Mouse (Mus musculus): ENCODE measurements around the gene Cdc42se2. TPM values are rescaled to one million over a fixed set of nuclear protein-coding genes. Genes with fewer than 3 reads are reported as not detected.

The Cdc42se2 gene
- total RNA-seq, 2 experiments from 2014 or later: 180 to 182 TPM

GRCm38 (mm10) chr11:54769843-54770242, 17.6 kb downstream of the Cdc42se2 start:
- intact Hi-C loops (cut with DNase I): no loop called here
- no peak for DNase-seq (ENCODE audit: extremely low spot score in 1 of 2, low spot score in 2 of 2)

DNA sequence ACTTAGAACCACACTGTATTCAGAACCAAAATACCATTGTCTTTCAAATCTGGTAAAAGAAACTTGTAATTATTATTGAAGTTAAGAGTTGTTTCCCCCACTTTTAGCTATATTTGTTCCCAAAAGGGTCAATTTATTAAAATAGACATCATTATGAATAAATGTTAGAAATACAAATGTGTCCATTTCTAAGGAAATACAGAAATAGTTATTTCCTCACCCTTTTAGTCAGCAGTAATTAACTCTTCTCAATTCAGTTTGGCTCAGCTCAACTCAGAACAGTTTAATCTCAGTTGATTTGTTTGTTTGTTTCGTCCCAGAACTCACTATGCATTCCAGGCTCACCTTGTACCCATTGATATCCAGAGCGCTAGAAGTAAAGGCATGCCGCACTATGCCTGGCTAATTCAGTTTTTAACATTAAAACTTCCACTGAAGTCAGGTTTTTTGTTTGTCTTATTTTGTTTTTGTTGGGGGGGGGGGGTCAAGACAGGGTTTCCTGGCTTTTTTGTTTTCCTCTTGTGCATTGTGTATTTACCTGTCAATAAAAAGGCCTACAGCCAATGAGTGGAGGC, 19.3 kb downstream of the Cdc42se2 start:
- DNase-seq (ENCODE audit: extremely low spot score in 1 of 2, low spot score in 2 of 2): no peak
- intact Hi-C loops (cut with DNase I): no loop called here

DNA sequence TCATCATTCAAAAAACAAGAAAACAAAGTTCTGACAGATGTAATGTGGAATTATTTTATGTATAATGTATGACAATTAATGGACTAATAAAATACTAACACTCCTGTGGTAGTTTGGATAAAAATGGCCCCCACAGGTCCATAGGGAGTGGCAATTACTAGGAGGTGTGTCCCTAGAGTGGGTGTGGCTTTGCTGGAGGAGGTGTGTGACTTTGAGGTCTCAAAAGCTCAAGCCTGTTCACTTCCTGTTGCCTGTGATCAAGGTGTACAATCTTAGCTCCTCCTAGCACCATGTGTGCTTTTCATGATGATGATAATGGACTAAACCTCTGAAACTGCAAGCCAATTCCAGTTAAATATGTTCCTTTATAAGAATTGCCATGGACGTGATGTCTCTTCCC, 22.7 kb downstream of the Cdc42se2 start:
- no peak for DNase-seq (ENCODE audit: extremely low spot score in 1 of 2, low spot score in 2 of 2)
- intact Hi-C loops (cut with DNase I): no loop called here

- intact Hi-C loops (cut with DNase I): no loop called here
- no peak for DNase-seq (ENCODE audit: extremely low spot score in 1 of 2, low spot score in 2 of 2)
These were observed 23.4 kb downstream of the Cdc42se2 start for GRCm38 (mm10) chr11:54764026-54764425.

DNA sequence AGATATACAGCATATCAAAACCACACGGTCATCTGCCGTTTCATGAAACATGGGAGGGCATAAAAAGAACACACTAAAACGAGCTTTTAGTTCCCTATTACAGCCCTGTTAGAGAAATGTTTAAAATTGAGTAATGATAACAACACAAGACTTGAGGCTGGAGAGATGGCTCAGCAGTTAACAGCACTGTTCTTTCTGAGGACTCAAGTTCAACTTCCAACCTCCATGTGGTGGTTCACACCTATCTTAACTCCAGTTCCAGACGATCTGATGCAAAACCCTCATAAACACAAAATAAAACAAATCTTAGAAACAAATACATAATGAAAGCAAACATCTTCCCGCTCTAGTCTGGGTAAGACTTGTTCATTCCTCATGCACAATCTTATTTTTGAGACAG, 24.7 kb downstream of the Cdc42se2 start:
- no peak for DNase-seq (ENCODE audit: extremely low spot score in 1 of 2, low spot score in 2 of 2)
- intact Hi-C loops (cut with DNase I): no loop called here

GRCm38 (mm10) chr11:54757993-54758392, 29.5 kb downstream of the Cdc42se2 start:
- peak in 1 of 2 experiments; percentile 25 for DNase-seq (ENCODE audit: extremely low spot score in 1 of 2, low spot score in 2 of 2)
- intact Hi-C loops (cut with DNase I): no loop called here

GRCm38 (mm10) chr11:54755148-54755664, 32.3 kb downstream of the Cdc42se2 start:
- intact Hi-C loops (cut with DNase I): no loop called here
- no peak for DNase-seq (ENCODE audit: extremely low spot score in 1 of 2, low spot score in 2 of 2)

DNA sequence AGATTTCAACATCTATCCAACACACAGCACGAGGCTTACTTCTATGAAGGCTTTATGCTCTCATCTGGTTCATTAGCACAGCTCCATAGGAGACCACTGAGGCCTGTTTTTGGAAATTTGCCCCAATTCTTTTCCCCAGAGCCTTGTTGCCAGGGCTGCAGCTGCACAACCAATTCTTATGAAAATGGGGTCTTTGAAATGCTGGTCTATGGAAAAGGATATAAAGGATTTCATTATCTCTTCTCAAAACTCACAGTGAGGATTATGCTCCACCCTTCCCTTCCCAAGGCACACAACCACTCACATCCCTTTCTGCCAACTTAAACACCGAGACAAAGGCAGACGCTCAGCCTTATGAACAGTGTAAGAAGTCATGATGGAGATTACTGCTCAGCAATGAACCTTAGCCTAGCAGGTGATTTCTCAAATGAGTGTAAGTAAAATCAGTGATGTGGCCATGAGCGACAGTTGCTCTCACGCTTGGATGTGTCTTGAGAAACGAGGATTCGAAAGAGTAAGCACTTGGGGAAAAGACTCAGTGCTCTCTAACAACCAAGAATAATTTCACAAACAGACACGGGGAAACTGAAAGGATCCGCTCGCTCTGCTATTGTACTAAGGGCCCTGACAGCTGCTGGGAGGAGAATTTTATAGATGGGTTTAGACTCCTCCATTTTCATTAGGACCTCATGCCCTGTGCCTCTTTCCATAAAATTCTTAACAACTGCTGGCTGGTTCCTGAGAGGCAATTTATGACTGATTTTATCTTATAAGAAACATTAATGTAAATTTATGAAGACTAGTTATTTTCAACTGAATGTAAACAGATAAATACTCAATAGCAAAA, 33.0 kb downstream of the Cdc42se2 start:
- intact Hi-C loops (cut with DNase I): no loop called here
- peak in 1 of 2 experiments; percentile 51 for DNase-seq (ENCODE audit: extremely low spot score in 1 of 2, low spot score in 2 of 2)

GRCm38 (mm10) chr11:54751502-54751901, 36.0 kb downstream of the Cdc42se2 start:
- DNase-seq (ENCODE audit: extremely low spot score in 1 of 2, low spot score in 2 of 2): no peak
- intact Hi-C loops (cut with DNase I): no loop called here

DNA sequence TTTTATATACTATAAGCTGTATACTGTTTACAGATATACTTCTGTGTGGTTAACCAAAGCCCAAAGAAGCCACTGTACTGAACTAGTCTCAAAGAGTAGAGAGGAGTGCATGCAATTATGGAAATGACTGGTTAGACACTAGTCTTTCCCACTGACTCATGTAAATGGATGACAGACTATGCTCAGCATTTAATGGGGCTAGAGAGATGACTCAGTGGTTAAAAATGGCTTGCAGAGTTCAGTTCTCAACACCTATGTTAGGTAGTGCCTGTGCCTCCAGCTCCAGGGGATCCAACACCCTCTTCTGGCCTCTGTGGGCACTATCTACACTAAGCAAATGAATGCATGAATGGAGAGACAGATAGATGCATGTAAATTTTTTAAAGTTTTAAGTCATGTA, 38.6 kb downstream of the Cdc42se2 start:
- no peak for DNase-seq (ENCODE audit: extremely low spot score in 1 of 2, low spot score in 2 of 2)
- intact Hi-C loops (cut with DNase I): no loop called here

- intact Hi-C loops (cut with DNase I): no loop called here
These were observed 43.2 kb downstream of the Cdc42se2 start for GRCm38 (mm10) chr11:54744231-54744630.

DNA sequence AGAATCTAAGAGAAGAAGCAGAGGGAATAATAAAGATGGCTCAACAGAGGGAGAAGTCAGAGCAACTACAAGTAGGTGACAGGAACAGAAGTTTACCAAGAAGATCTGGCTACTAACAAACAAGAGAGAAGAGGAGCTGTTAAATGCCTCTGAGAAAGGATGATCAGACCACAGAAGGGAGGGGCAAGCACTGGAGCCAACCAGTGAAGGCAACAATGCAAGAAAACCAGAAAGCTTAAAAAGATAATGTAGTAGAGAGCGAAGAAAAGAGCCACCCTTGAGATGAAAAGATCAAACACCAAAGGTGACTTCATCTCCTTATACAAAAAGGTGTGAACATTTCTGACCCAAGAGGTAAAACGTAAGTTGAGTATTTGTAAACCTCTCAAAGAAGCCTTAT, 46.1 kb downstream of the Cdc42se2 start:
- intact Hi-C loops (cut with DNase I): no loop called here
- DNase-seq (ENCODE audit: extremely low spot score in 1 of 2, low spot score in 2 of 2): no peak

More at GRCm38 (mm10) chr11:54744231-54744630, 43.2 kb downstream of the Cdc42se2 start:
- DNase-seq (ENCODE audit: extremely low spot score in 1 of 2, low spot score in 2 of 2): no peak

GRCm38 (mm10) chr11:54739012-54739750, 48.3 kb downstream of the Cdc42se2 start:
- no peak for DNase-seq (ENCODE audit: extremely low spot score in 1 of 2, low spot score in 2 of 2)

GRCm38 (mm10) chr11:54736903-54737302, 50.6 kb downstream of the Cdc42se2 start:
- no peak for DNase-seq (ENCODE audit: extremely low spot score in 1 of 2, low spot score in 2 of 2)
- intact Hi-C loops (cut with DNase I): no loop called here

More at GRCm38 (mm10) chr11:54739012-54739750, 48.3 kb downstream of the Cdc42se2 start:
- intact Hi-C loops (cut with DNase I): no loop called here

- DNase-seq (ENCODE audit: extremely low spot score in 1 of 2, low spot score in 2 of 2): no peak
- intact Hi-C loops (cut with DNase I): no loop called here
These were observed 52.4 kb downstream of the Cdc42se2 start for GRCm38 (mm10) chr11:54735114-54735513.

DNA sequence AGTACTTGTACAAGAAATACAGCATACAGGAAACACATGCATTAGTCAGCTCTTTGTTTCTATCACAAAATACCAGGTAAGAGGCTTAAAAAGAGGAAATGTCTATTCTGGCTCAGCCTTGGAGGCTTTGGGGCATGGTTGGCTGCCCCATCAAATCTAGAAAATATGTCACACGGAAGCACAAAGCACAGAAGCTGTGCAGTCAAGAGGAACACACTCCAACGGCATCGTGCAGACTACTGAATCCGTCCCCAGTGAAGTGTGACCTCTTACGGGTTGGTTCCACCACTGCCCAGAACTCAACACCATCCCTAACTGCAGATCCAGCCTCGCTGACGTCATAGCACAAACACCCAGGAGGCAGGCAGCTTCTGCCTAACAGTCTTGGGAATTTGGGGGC, 53.9 kb downstream of the Cdc42se2 start:
- no peak for DNase-seq (ENCODE audit: extremely low spot score in 1 of 2, low spot score in 2 of 2)
- intact Hi-C loops (cut with DNase I): loop anchor here (5.0 kb wide), 1 partner anchor 54 kb away; the partner anchor contains the start of gene Cdc42se2

DNA sequence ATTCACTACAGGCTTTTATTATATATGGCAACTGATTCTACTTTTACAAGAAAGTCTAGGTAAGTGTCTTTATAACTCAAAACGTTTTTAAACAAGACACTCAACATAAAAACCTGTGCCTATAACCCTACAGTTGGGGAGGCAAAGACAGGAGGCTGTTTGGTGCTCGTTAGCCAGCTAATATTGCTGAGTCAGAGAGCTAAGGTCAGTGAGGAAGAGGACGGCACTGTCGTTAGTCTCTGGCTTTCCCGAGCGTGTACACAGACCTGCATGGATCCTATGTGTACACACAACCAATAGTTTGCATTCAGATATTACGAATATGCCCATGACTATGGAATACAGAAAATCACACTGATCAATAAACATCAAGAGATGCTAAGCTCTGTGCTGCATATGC, 56.1 kb downstream of the Cdc42se2 start:
- DNase-seq (ENCODE audit: extremely low spot score in 1 of 2, low spot score in 2 of 2): no peak
- intact Hi-C loops (cut with DNase I): loop anchor here (5.0 kb wide), 1 partner anchor 56 kb away; the partner anchor contains the start of gene Cdc42se2

DNA sequence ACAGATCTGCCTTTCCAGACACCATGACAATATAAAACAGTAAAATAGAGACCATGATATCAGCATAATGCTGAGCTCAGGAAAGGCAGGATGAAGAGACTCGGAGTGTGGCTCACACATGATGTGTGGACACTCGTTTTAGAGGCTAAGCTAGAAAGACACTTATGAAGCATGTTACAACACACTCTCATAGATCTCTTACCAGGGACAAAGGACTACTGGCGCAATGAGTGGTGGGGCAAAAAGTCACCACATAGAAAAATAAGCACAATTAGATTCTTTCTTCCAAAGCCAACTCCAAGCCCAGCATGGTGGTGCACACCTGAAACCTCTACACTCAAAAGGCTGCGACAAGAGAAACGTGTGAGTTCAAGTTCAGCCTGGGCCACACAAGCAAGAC, 56.5 kb downstream of the Cdc42se2 start:
- intact Hi-C loops (cut with DNase I): loop anchor here (5.0 kb wide), 1 partner anchor 56 kb away; the partner anchor contains the start of gene Cdc42se2
- no peak for DNase-seq (ENCODE audit: extremely low spot score in 1 of 2, low spot score in 2 of 2)

- intact Hi-C loops (cut with DNase I): no loop called here
These were observed 58.2 kb downstream of the Cdc42se2 start for GRCm38 (mm10) chr11:54729311-54729710.

More at GRCm38 (mm10) chr11:54729311-54729710, 58.2 kb downstream of the Cdc42se2 start:
- DNase-seq (ENCODE audit: extremely low spot score in 1 of 2, low spot score in 2 of 2): no peak

All from left cerebral cortex, postnatal 10 days (tissue).